Mouse (Mus musculus): Measurements from ENCODE around the gene Dgki. TPM values are rescaled to one million over a fixed set of nuclear protein-coding genes. Genes with fewer than 3 reads are reported as not detected.

Dgki gene
- polyA plus RNA-seq, 1 experiment = 0.20 TPM

GRCm38 (mm10) chr6:36947861-36948260 is 352.1 kb downstream of the Dgki start:
- WGBS = 90% methylated on average over 5 of the region's 5 CpGs
- no peak for TF ChIP-seq CTCF (IDR thresholded peaks at IDR 0.05; ENCODE audit: extremely low read depth, insufficient read length, insufficient replicate concordance, low read depth, low read length)
- Histone ChIP-seq H3K27me3 (ENCODE audit: control insufficient read depth, insufficient read depth, low read length) (no peaks in the 10 kb centered on the region), H3K4me3 (ENCODE audit: low read depth, low read length) (no peak overlapping the region), H3K36me3 (ENCODE audit: control insufficient read depth, insufficient read depth, low read length) (no peaks in the 10 kb centered on the region), H3K4me1 (ENCODE audit: control insufficient read depth, insufficient read depth, insufficient read length, low read length) (no peaks in the 10 kb centered on the region), H3K27ac (ENCODE audit: insufficient read depth, low read depth, low read length) (no peak overlapping the region)

GRCm38 (mm10) chr6:36937527-36937926 is 362.5 kb downstream of the Dgki start:
- H3K4me1 ChIP-seq (ENCODE audit: control insufficient read depth, insufficient read depth, insufficient read length, low read length) = no peaks in the 10 kb centered on the region

GRCm38 (mm10) chr6:36936816-36937215 is 363.2 kb downstream of the Dgki start:
- no peak overlapping the region for H3K4me3 ChIP-seq (ENCODE audit: low read depth, low read length)
- no peaks in the 10 kb centered on the region for H3K27me3 ChIP-seq (ENCODE audit: control insufficient read depth, insufficient read depth, low read length)
- TF ChIP-seq CTCF (IDR thresholded peaks at IDR 0.05; ENCODE audit: extremely low read depth, insufficient read length, insufficient replicate concordance, low read depth, low read length) (no peak), POLR2A (IDR thresholded peaks at IDR 0.05; ENCODE audit: low read depth, low read length) (no peak)
- no peaks in the 10 kb centered on the region for H3K36me3 ChIP-seq (ENCODE audit: control insufficient read depth, insufficient read depth, low read length)
- H3K4me1 ChIP-seq (ENCODE audit: control insufficient read depth, insufficient read depth, insufficient read length, low read length) = no peaks in the 10 kb centered on the region
- H3K27ac ChIP-seq (ENCODE audit: insufficient read depth, low read depth, low read length) = no peak overlapping the region
- WGBS = 89% methylated on average over 4 of the region's 4 CpGs

More at GRCm38 (mm10) chr6:36937527-36937926, 362.5 kb downstream of the Dgki start:
- Histone ChIP-seq H3K27ac (ENCODE audit: insufficient read depth, low read depth, low read length) (no peak overlapping the region), H3K4me3 (ENCODE audit: low read depth, low read length) (no peak overlapping the region), H3K36me3 (ENCODE audit: control insufficient read depth, insufficient read depth, low read length) (no peaks in the 10 kb centered on the region), H3K27me3 (ENCODE audit: control insufficient read depth, insufficient read depth, low read length) (no peaks in the 10 kb centered on the region)
- TF ChIP-seq CTCF (IDR thresholded peaks at IDR 0.05; ENCODE audit: extremely low read depth, insufficient read length, insufficient replicate concordance, low read depth, low read length) = no peak
- no peak for TF ChIP-seq POLR2A (IDR thresholded peaks at IDR 0.05; ENCODE audit: low read depth, low read length)
- WGBS = 60% methylated on average over 2 of the region's 2 CpGs

GRCm38 (mm10) chr6:36931473-36931872 is 368.5 kb downstream of the Dgki start:
- H3K4me3 ChIP-seq (ENCODE audit: low read depth, low read length) = no peak overlapping the region
- WGBS = 73% methylated on average over 4 of the region's 4 CpGs

DNA sequence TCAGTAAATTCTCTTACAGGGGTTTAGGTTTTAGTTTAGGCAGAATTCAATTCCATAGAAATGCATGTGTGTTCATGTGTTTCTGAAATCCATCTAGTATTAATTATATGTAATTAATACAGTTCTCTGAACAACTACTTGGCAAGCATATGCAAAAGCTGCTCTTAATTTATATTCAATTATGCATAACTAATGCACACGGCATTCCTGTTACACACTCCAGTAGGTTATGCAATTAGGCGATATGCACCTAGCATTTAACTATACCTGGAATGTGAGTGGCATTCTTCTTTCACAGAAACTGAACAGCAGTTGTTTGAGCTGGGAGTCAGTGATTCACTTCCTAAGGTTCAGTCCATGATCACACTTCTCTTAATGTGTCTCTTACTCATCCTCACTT is 370.2 kb downstream of the Dgki start:
- no peak overlapping the region for H3K4me3 ChIP-seq (ENCODE audit: low read depth, low read length)
- no peaks in the 10 kb centered on the region for H3K36me3 ChIP-seq (ENCODE audit: control insufficient read depth, insufficient read depth, low read length)
- H3K27me3 ChIP-seq (ENCODE audit: control insufficient read depth, insufficient read depth, low read length) = no peaks in the 10 kb centered on the region
- H3K27ac ChIP-seq (ENCODE audit: insufficient read depth, low read depth, low read length) = no peak overlapping the region
- no peaks in the 10 kb centered on the region for H3K4me1 ChIP-seq (ENCODE audit: control insufficient read depth, insufficient read depth, insufficient read length, low read length)
- TF ChIP-seq CTCF (IDR thresholded peaks at IDR 0.05; ENCODE audit: extremely low read depth, insufficient read length, insufficient replicate concordance, low read depth, low read length) = no peak
- TF ChIP-seq POLR2A (IDR thresholded peaks at IDR 0.05; ENCODE audit: low read depth, low read length) = no peak
- WGBS = 94% methylated on average over 2 of the region's 2 CpGs

More at GRCm38 (mm10) chr6:36931473-36931872, 368.5 kb downstream of the Dgki start:
- Histone ChIP-seq H3K27ac (ENCODE audit: insufficient read depth, low read depth, low read length) (no peak overlapping the region), H3K4me1 (ENCODE audit: control insufficient read depth, insufficient read depth, insufficient read length, low read length) (no peaks in the 10 kb centered on the region), H3K36me3 (ENCODE audit: control insufficient read depth, insufficient read depth, low read length) (no peaks in the 10 kb centered on the region), H3K27me3 (ENCODE audit: control insufficient read depth, insufficient read depth, low read length) (no peaks in the 10 kb centered on the region)
- TF ChIP-seq CTCF (IDR thresholded peaks at IDR 0.05; ENCODE audit: extremely low read depth, insufficient read length, insufficient replicate concordance, low read depth, low read length) (no peak), POLR2A (IDR thresholded peaks at IDR 0.05; ENCODE audit: low read depth, low read length) (no peak)

DNA sequence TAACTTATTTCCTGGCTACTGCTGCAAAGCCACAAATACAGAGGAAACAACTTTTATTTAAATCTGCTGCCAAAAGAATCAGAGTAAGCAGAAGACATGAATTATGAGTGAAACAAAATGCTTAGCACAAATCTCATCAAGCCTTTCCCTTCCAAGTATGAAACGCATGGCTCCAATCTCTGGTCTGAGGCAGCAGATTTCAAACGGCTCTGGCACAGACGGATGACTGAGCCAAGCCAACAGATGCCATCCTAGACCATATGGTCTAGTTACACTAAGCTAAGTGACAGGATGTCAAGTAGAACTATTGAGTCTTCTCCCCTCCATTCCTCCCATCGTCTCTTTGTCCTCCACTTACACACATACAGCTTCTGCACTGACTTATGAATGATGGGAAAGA is 373.5 kb downstream of the Dgki start:
- no peak overlapping the region for H3K4me3 ChIP-seq (ENCODE audit: low read depth, low read length)
- H3K27ac ChIP-seq (ENCODE audit: insufficient read depth, low read depth, low read length) = no peak overlapping the region
- 76% methylated on average over 4 of the region's 4 CpGs for whole genome bisulfite sequencing
- TF ChIP-seq CTCF (IDR thresholded peaks at IDR 0.05; ENCODE audit: extremely low read depth, insufficient read length, insufficient replicate concordance, low read depth, low read length) (no peak), POLR2A (IDR thresholded peaks at IDR 0.05; ENCODE audit: low read depth, low read length) (no peak)
- no peaks in the 10 kb centered on the region for H3K36me3 ChIP-seq (ENCODE audit: control insufficient read depth, insufficient read depth, low read length)
- H3K4me1 ChIP-seq (ENCODE audit: control insufficient read depth, insufficient read depth, insufficient read length, low read length) = no peaks in the 10 kb centered on the region
- H3K27me3 ChIP-seq (ENCODE audit: control insufficient read depth, insufficient read depth, low read length) = no peaks in the 10 kb centered on the region

- 91% methylated on average over 4 of the region's 4 CpGs for WGBS
- no peaks in the 10 kb centered on the region for H3K36me3 ChIP-seq (ENCODE audit: control insufficient read depth, insufficient read depth, low read length)
- H3K4me1 ChIP-seq (ENCODE audit: control insufficient read depth, insufficient read depth, insufficient read length, low read length) = no peaks in the 10 kb centered on the region
- H3K27me3 ChIP-seq (ENCODE audit: control insufficient read depth, insufficient read depth, low read length) = no peaks in the 10 kb centered on the region
- TF ChIP-seq POLR2A (IDR thresholded peaks at IDR 0.05; ENCODE audit: low read depth, low read length) (no peak), CTCF (IDR thresholded peaks at IDR 0.05; ENCODE audit: extremely low read depth, insufficient read length, insufficient replicate concordance, low read depth, low read length) (no peak)
- H3K27ac ChIP-seq (ENCODE audit: insufficient read depth, low read depth, low read length) = no peak overlapping the region
- no peak overlapping the region for H3K4me3 ChIP-seq (ENCODE audit: low read depth, low read length)
Observed at GRCm38 (mm10) chr6:36922006-36922405, 378.0 kb downstream of the Dgki start.

DNA sequence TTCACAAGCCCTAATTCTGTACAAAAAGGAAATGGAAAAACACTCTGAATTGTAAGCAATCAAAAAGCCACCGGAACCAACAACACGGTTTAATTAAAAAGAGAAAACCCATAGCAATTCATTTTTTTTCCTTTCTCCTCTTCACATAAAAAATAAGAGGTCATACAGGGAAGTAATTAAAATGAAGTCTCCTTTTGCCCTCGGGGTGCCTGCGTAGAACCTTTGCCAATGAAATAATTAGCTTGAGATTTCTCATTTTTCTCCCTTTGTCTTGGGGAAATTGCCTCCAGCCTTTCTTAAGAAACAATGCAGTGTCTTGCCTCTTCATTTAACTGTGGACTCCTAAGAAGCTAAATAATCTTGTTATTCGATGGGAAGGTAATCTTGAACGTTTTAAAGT is 388.4 kb downstream of the Dgki start:
- 75% methylated on average over 6 of the region's 6 CpGs for WGBS
- H3K27ac ChIP-seq (ENCODE audit: insufficient read depth, low read depth, low read length) = no peak overlapping the region
- H3K4me1 ChIP-seq (ENCODE audit: control insufficient read depth, insufficient read depth, insufficient read length, low read length) = no peaks in the 10 kb centered on the region
- no peak overlapping the region for H3K4me3 ChIP-seq (ENCODE audit: low read depth, low read length)
- no peaks in the 10 kb centered on the region for H3K36me3 ChIP-seq (ENCODE audit: control insufficient read depth, insufficient read depth, low read length)
- TF ChIP-seq POLR2A (IDR thresholded peaks at IDR 0.05; ENCODE audit: low read depth, low read length) (no peak), CTCF (IDR thresholded peaks at IDR 0.05; ENCODE audit: extremely low read depth, insufficient read length, insufficient replicate concordance, low read depth, low read length) (no peak)
- no peaks in the 10 kb centered on the region for H3K27me3 ChIP-seq (ENCODE audit: control insufficient read depth, insufficient read depth, low read length)
